Mouse (Mus musculus) CH12.LX (cell line): ENCODE results near the gene Tanc1. TPM values are rescaled to one million over a fixed set of nuclear protein-coding genes. Genes with fewer than 3 reads are reported as not detected.

ENCODE experiments used
- DNase-seq: peaks from one replicate; pipeline ENCODE4 v3.0.0-alpha.2; 2013; ENCODE audit errors: extremely low read depth
- H3K27ac ChIP-seq: 2 replicates; pipeline ENCODE4 v1.5.1; 2012; ENCODE audit warnings: low read depth, mild to moderate bottlenecking, control low read depth, moderate library complexity; ENCODE audit not compliant: insufficient read depth
- H3K27me3 ChIP-seq: replicated peaks from 2 replicates; pipeline ENCODE3; 2012; ENCODE audit warnings: inconsistent platforms
- H3K36me3 ChIP-seq, 2 experiments: replicated peaks in 1 of 2; 2 replicates each; pipeline versions ENCODE3 to v1.6.1; 2012; ENCODE audit warnings: inconsistent platforms in 1 of 2, low read length in 1 of 2, mild to moderate bottlenecking in 1 of 2, mixed read lengths in 1 of 2, moderate library complexity in 1 of 2; ENCODE audit not compliant: control insufficient read depth in 1 of 2, insufficient read depth in 1 of 2
- H3K4me1 ChIP-seq, 2 experiments: 2 replicates each; pipeline ENCODE4 v1.6.1; 2012; ENCODE audit warnings: inconsistent platforms in 1 of 2, moderate library complexity in 1 of 2; ENCODE audit not compliant: insufficient read depth in 2 of 2, control insufficient read depth in 1 of 2
- H3K4me2 ChIP-seq: 2 replicates; pipeline ENCODE4 v1.6.1; 2012; ENCODE audit warnings: low read depth, mild to moderate bottlenecking, control low read depth; ENCODE audit not compliant: poor library complexity, insufficient read depth, severe bottlenecking
- H3K4me3 ChIP-seq, 3 experiments: fragments of 150-350 bp in 1 of 3; sonication (generic) in 1 of 3; replicated peaks in 1 of 3; 2 replicates each; pipeline versions ENCODE3 to v1.5.1; 2011 to 2012; ENCODE audit warnings: low read depth in 2 of 3, low read length in 2 of 3, mild to moderate bottlenecking in 2 of 3, moderate library complexity in 2 of 3, control low read depth in 1 of 3, improper control_type of control experiment in 1 of 3, inconsistent platforms in 1 of 3, mixed read lengths in 1 of 3; ENCODE audit not compliant: poor library complexity in 1 of 3
- H3K79me2 ChIP-seq: replicated peaks from 2 replicates; pipeline ENCODE4 v1.6.1; 2012; ENCODE audit warnings: mild to moderate bottlenecking, moderate library complexity; ENCODE audit not compliant: control insufficient read depth, poor library complexity, insufficient read depth, severe bottlenecking; ENCODE audit errors: extremely low read depth
- H3K9ac ChIP-seq: 2 replicates; pipeline ENCODE4 v1.6.1; 2012; ENCODE audit warnings: low read depth, mild to moderate bottlenecking, control low read depth, moderate library complexity; ENCODE audit not compliant: insufficient read depth
- H3K9me3 ChIP-seq: replicated peaks from 2 replicates; pipeline ENCODE3; 2012; ENCODE audit warnings: low read length, inconsistent platforms, mixed read lengths
- CHD2 ChIP-seq: IDR thresholded peaks from 2 replicates; pipeline ENCODE4 v1.6.1; 2011; ENCODE audit warnings: low read length, improper control_type of control experiment
- CTCF ChIP-seq, 2 experiments: IDR thresholded peaks in 1 of 2; conservative IDR thresholded peaks in 1 of 2; 2 replicates each; pipeline ENCODE4 v1.5.1; 2011 to 2012; ENCODE audit warnings: low read depth in 2 of 2, low read length in 2 of 2, improper control_type of control experiment in 1 of 2, inconsistent platforms in 1 of 2, mild to moderate bottlenecking in 1 of 2, moderate library complexity in 1 of 2
- ELF1 ChIP-seq: IDR thresholded peaks from 2 replicates; pipeline ENCODE4 v1.6.1; 2014; ENCODE audit warnings: low read depth, mild to moderate bottlenecking, inconsistent platforms, low read length, improper control_type of control experiment
- ETS1 ChIP-seq: conservative IDR thresholded peaks from 2 replicates; pipeline ENCODE4 v1.6.1; 2012; ENCODE audit warnings: low read depth, mild to moderate bottlenecking, inconsistent platforms, low read length, improper control_type of control experiment, moderate library complexity
- GABPA ChIP-seq: IDR thresholded peaks from 2 replicates; pipeline ENCODE4 v1.6.1; 2012; ENCODE audit warnings: low read depth, low read length, improper control_type of control experiment, inconsistent platforms; ENCODE audit not compliant: insufficient replicate concordance
- JUN ChIP-seq: IDR thresholded peaks from 2 replicates; pipeline ENCODE4 v1.6.1; 2011; ENCODE audit warnings: low read depth, mild to moderate bottlenecking, low read length, improper control_type of control experiment, moderate library complexity; ENCODE audit not compliant: insufficient read depth
- MAFK ChIP-seq: IDR thresholded peaks from 2 replicates; pipeline ENCODE4 v1.6.1; 2011; ENCODE audit warnings: low read length, improper control_type of control experiment; ENCODE audit not compliant: insufficient replicate concordance
- MEF2A ChIP-seq: IDR thresholded peaks from 2 replicates; pipeline ENCODE4 v1.6.1; 2014; ENCODE audit warnings: low read depth, mild to moderate bottlenecking, inconsistent platforms, low read length, improper control_type of control experiment, borderline replicate concordance
- NRF1 ChIP-seq: IDR thresholded peaks from 2 replicates; pipeline ENCODE4 v1.6.1; 2014; ENCODE audit warnings: low read depth, mild to moderate bottlenecking, inconsistent platforms, low read length, improper control_type of control experiment, moderate library complexity
- PAX5 ChIP-seq: IDR thresholded peaks from 2 replicates; pipeline ENCODE4 v1.6.1; 2012; ENCODE audit warnings: low read length, inconsistent platforms, mixed read lengths
- POLR2A ChIP-seq: IDR thresholded peaks from 2 replicates; pipeline ENCODE4 v1.6.1; 2011; ENCODE audit warnings: low read depth, mild to moderate bottlenecking, improper control_type of control experiment, low read length
- POLR2AphosphoS2 ChIP-seq: IDR thresholded peaks from 2 replicates; pipeline ENCODE4 v1.6.1; 2011; ENCODE audit warnings: low read depth, low read length, improper control_type of control experiment
- RCOR1 ChIP-seq: conservative IDR thresholded peaks from 2 replicates; pipeline ENCODE4 v1.6.1; 2012; ENCODE audit warnings: low read depth, mild to moderate bottlenecking, inconsistent platforms, low read length, improper control_type of control experiment
- SIN3A ChIP-seq: IDR thresholded peaks from 2 replicates; pipeline ENCODE4 v1.6.1; 2012; ENCODE audit warnings: low read length, improper control_type of control experiment, inconsistent platforms
- UBTF ChIP-seq: IDR thresholded peaks from 2 replicates; pipeline ENCODE4 v1.6.1; 2012; ENCODE audit warnings: low read depth, mild to moderate bottlenecking, inconsistent platforms, low read length, improper control_type of control experiment, moderate library complexity
- USF1 ChIP-seq: IDR thresholded peaks from 2 replicates; pipeline ENCODE4 v1.6.1; 2014; ENCODE audit warnings: low read depth, mild to moderate bottlenecking, inconsistent platforms, low read length, improper control_type of control experiment
- USF2 ChIP-seq: conservative IDR thresholded peaks from 2 replicates; pipeline ENCODE4 v1.6.1; 2011; ENCODE audit warnings: low read depth, low read length, improper control_type of control experiment
- ZC3H11A ChIP-seq: IDR thresholded peaks from 2 replicates; pipeline ENCODE4 v1.6.1; 2012; ENCODE audit warnings: low read depth, mild to moderate bottlenecking, inconsistent platforms, low read length, improper control_type of control experiment
- ZNF384 ChIP-seq: IDR thresholded peaks from 2 replicates; pipeline ENCODE4 v1.6.1; 2012; ENCODE audit warnings: low read depth, low read length, improper control_type of control experiment, inconsistent platforms
- dilution Hi-C: fragments of 300-500 bp; cut with MboI; formaldehyde crosslinking; loops from 2 replicates; pipeline ENCODE4 v1.14.3; 2020; ENCODE audit warnings: low sequenced_read_pairs; ENCODE audit not compliant: extremely low pct_unique_long_range_greater_than_20kb, extremely low pct_ligation_motif_present
- in situ Hi-C: fragments of 300-500 bp; cut with MboI; formaldehyde crosslinking; loops from 3 replicates; pipeline ENCODE4 v1.14.3; 2019; ENCODE audit warnings: low sequenced_read_pairs, low pct_ligation_motif_present, low pct_unique_long_range_greater_than_20kb, mixed read lengths
- polyA plus RNA-seq: library from polyadenylated mRNA; unstranded; fragments of >175 nt; gene quantifications from 2 replicates; pipeline ENCODE4 v1.2.1, GENCODE M21; 2012; ENCODE audit warnings: low read depth; ENCODE audit not compliant: insufficient read length
- total RNA-seq, 2 experiments: library from RNA; depleted of rRNA; stranded (reverse); fragments of 300-350 nt in 1 of 2; fragments of >200 nt in 1 of 2; gene quantifications; 2 replicates each; pipeline ENCODE4 v1.2.3; 2012 to 2014

The Tanc1 gene
- total and polyA plus RNA-seq, 3 experiments: 0.08 to 0.21 (median 0.08) TPM

GRCm38 (mm10) chr2:59679424-59680020 lies 67.7 kb downstream of the Tanc1 start:
- Histone ChIP-seq H3K9me3 (no peaks in the 10 kb centered on the region), H3K36me3 (no peaks in the 10 kb centered on the region), H3K9ac (no peak overlapping the region), H3K27me3 (no peaks in the 10 kb centered on the region), H3K79me2 (no peaks in the 10 kb centered on the region), H3K27ac (no peak overlapping the region), H3K4me1 (no peaks in the 10 kb centered on the region)
- dilution Hi-C loops: no loop called here
- TF ChIP-seq USF2: no peak
- TF ChIP-seq POLR2A: no peak
- TF ChIP-seq ELF1: no peak
- TF ChIP-seq SIN3A: no peak
- TF ChIP-seq, all 38 proteins: peak for 0
- DNase-seq: no peak
- H3K4me2 ChIP-seq: no peak overlapping the region
- H3K4me3 ChIP-seq: no peak overlapping the region
- in situ Hi-C loops: no loop called here

- no peak for DNase-seq
- no peak overlapping the region for H3K27ac ChIP-seq
These were observed 68.9 kb downstream of the Tanc1 start for GRCm38 (mm10) chr2:59680736-59681135.

GRCm38 (mm10) chr2:59681181-59681580 lies 69.3 kb downstream of the Tanc1 start:
- DNase-seq: no peak
- in situ Hi-C loops (no loop called here), dilution Hi-C loops (no loop called here)
- TF ChIP-seq USF1 (no peak), CTCF (conservative IDR thresholded peaks at IDR 0.05 in 1 of 2, IDR thresholded peaks at IDR 0.05 in 1 of 2; ENCODE audit: low read depth in 2 of 2, low read length in 2 of 2) (no peak), PAX5 (no peak), NRF1 (no peak), GABPA (no peak), MAFK (no peak), POLR2A (no peak), JUN (no peak), UBTF (no peak)
- H3K4me3 ChIP-seq: no peak overlapping the region
- no peaks in the 10 kb centered on the region for H3K27me3 ChIP-seq
- no peaks in the 10 kb centered on the region for H3K79me2 ChIP-seq
- no peaks in the 10 kb centered on the region for H3K36me3 ChIP-seq
- no peaks in the 10 kb centered on the region for H3K4me1 ChIP-seq
- H3K4me2 ChIP-seq: no peak overlapping the region
- no peak overlapping the region for H3K9ac ChIP-seq
- no peaks in the 10 kb centered on the region for H3K9me3 ChIP-seq
- no peak overlapping the region for H3K27ac ChIP-seq

More at GRCm38 (mm10) chr2:59680736-59681135, 68.9 kb downstream of the Tanc1 start:
- no peak overlapping the region for H3K4me2 ChIP-seq
- dilution Hi-C loops (no loop called here), in situ Hi-C loops (no loop called here)
- no peak for TF ChIP-seq RCOR1
- TF ChIP-seq GABPA: no peak
- no peak for TF ChIP-seq ZC3H11A
- no peak for TF ChIP-seq PAX5
- no peak for TF ChIP-seq USF2
- no peak for TF ChIP-seq CHD2
- TF ChIP-seq POLR2AphosphoS2: no peak
- TF ChIP-seq ETS1: no peak
- no peak for TF ChIP-seq MEF2A
- no peak for TF ChIP-seq UBTF
- TF ChIP-seq ZNF384: no peak
- no peaks in the 10 kb centered on the region for H3K79me2 ChIP-seq
- H3K9me3 ChIP-seq: no peaks in the 10 kb centered on the region
- H3K36me3 ChIP-seq: no peaks in the 10 kb centered on the region
- no peak overlapping the region for H3K4me3 ChIP-seq
- no peaks in the 10 kb centered on the region for H3K4me1 ChIP-seq
- H3K27me3 ChIP-seq: no peaks in the 10 kb centered on the region
- no peak overlapping the region for H3K9ac ChIP-seq
